ENCODE assay signal across 20 mouse cellular contexts in genomic region chr2:45028091-45028638, GRCm38 (mm10).
DNase-seq lines count a peak whose midpoint lies in the region; ATAC-seq and TF ChIP-seq lines count a peak whose summit lies in the region.
"Had no signal": no experiment of that assay in that cellular context is flagged by ENCODE, and none has a peak within 500 bp of the region (broad histone marks: within the 10 kb centered on the region; RNA-seq: fewer than 3 reads in every experiment).

No protein-coding gene starts in this region.

- H3K4me3 ChIP-seq in heart, embryonic 12.5 days = no peak overlapping the region
- H3K4me3 ChIP-seq in left cerebral cortex, adult 2 months = no peak overlapping the region
- H3K4me3 ChIP-seq in forebrain, embryonic 16.5 days (replicated peaks; ENCODE audit: low read length) = no peak overlapping the region
- H3K4me3 ChIP-seq in olfactory bulb, adult 2 months (ENCODE audit: insufficient read depth, low read depth, low read length) = no peak overlapping the region

- no peak overlapping the region for H3K27ac ChIP-seq in heart, embryonic 12.5 days (ENCODE audit: poor library complexity, severe bottlenecking)
- peak overlapping the region; percentile 38 for H3K27ac ChIP-seq in left cerebral cortex, adult 2 months
- peak overlapping the region; percentile 53; the same call in 1 of the 2 replicates for H3K27ac ChIP-seq in forebrain, embryonic 16.5 days (ENCODE audit: low read length)
- H3K27ac ChIP-seq in olfactory bulb, adult 2 months (ENCODE audit: insufficient read depth, low read depth, low read length) = peak overlapping the region; percentile 14
- H3K27ac ChIP-seq: hindbrain, postnatal 0 days; kidney, postnatal 0 days had no signal

- no peak overlapping the region for H3K9ac ChIP-seq in heart, embryonic 12.5 days
- H3K9ac ChIP-seq in forebrain, embryonic 16.5 days (replicated peaks; ENCODE audit: low read depth, low read length) = no peak overlapping the region

- no peaks in the 10 kb centered on the region for H3K36me3 ChIP-seq in heart, embryonic 12.5 days
- no peaks in the 10 kb centered on the region for H3K36me3 ChIP-seq in forebrain, embryonic 16.5 days (ENCODE audit: control insufficient read depth, insufficient read depth)

- ATAC-seq in heart, embryonic 12.5 days (ENCODE audit: insufficient number of reproducible peaks, low FRiP score) = no peak
- ATAC-seq in forebrain, embryonic 16.5 days = no peak
- ATAC-seq: activated CD4-positive, CD25-positive, alpha-beta regulatory T cell, adult 4 months; hindbrain, postnatal 0 days had no signal

- TF ChIP-seq CTCF in left cerebral cortex, adult 2 months (IDR thresholded peaks at IDR 0.05) = no peak
- TF ChIP-seq CTCF in olfactory bulb, adult 2 months (IDR thresholded peaks at IDR 0.05; ENCODE audit: insufficient read depth, low read depth, low read length) = no peak

- DNase-seq in heart, adult 11 months = peak; percentile 78
- no peak for DNase-seq in left cerebral cortex, adult 2 months (ENCODE audit: extremely low spot score in 1 of 2, low spot score in 2 of 2)
- DNase-seq in left cerebral cortex, adult 18-20 months (ENCODE audit: low spot score in 2 of 2) = no peak
- no peak for DNase-seq in ovary, postnatal 10 days (ENCODE audit: low spot score)
- DNase-seq: adrenal gland, adult 8-10 months; cerebellum, adult 11-12 months; cerebellum, postnatal 25 days; gastrocnemius, postnatal 36 days; kidney, adult 11 months; lung, postnatal 4 days; retina, postnatal 1 day; right cerebral cortex, postnatal 25 days; spleen, adult 18-20 months; thymus, postnatal 14 days had no signal

- H3K4me2 ChIP-seq in heart, embryonic 12.5 days = no peak overlapping the region
- H3K4me2 ChIP-seq in forebrain, embryonic 16.5 days (ENCODE audit: low read length) = no peak overlapping the region

- WGBS in heart, embryonic 12.5 days = 83% methylated on average over 7 of the region's 7 CpGs
- 53% methylated on average over 7 of the region's 7 CpGs for WGBS in forebrain, embryonic 16.5 days
- 32% methylated on average over 7 of the region's 7 CpGs for WGBS in olfactory bulb, adult 2 months

- no peaks in the 10 kb centered on the region for H3K27me3 ChIP-seq in heart, embryonic 12.5 days (replicated peaks)
- H3K27me3 ChIP-seq in forebrain, embryonic 16.5 days (replicated peaks; ENCODE audit: control insufficient read depth, insufficient read depth, low read length) = no peaks in the 10 kb centered on the region

- no peak for TF ChIP-seq POLR2A in olfactory bulb, adult 2 months (IDR thresholded peaks at IDR 0.05; ENCODE audit: insufficient read depth, low read depth, low read length)

- H3K4me1 ChIP-seq in heart, embryonic 12.5 days (replicated peaks) = peaks cover 19% of the 10 kb centered on the region
- H3K4me1 ChIP-seq in forebrain, embryonic 16.5 days (replicated peaks; ENCODE audit: control insufficient read depth, insufficient read depth, low read length) = peaks cover 42% of the 10 kb centered on the region
- peaks cover 5% of the 10 kb centered on the region; the same call in 1 of the 2 replicates for H3K4me1 ChIP-seq in olfactory bulb, adult 2 months (ENCODE audit: control insufficient read depth, insufficient read depth, low read length)

- no peaks in the 10 kb centered on the region for H3K9me3 ChIP-seq in heart, embryonic 12.5 days (replicated peaks)
- no peaks in the 10 kb centered on the region for H3K9me3 ChIP-seq in forebrain, embryonic 16.5 days (ENCODE audit: control insufficient read depth, low read length)

- intact Hi-C loops in left cerebral cortex, adult 2 months (cut with DNase I) = loop anchor here (10.0 kb wide), 1 partner anchor 393 kb away; no protein-coding TSS in a partner anchor
